Mouse (Mus musculus): Measurements from ENCODE around the gene Ifit3b. TPM values are rescaled to one million over a fixed set of nuclear protein-coding genes. Genes with fewer than 3 reads are reported as not detected.

The Ifit3b gene
- polyA plus RNA-seq (2021; fragmentation: Nextera tagmentation) = 6.3 and 9.0 TPM in 2 replicates
- long read RNA-seq, experiment 1, transcript Ifit3b-201 (2 exons, 2,000 nt) = major isoform, 24 of 29 reads
- long read RNA-seq, experiment 1, partial matches to known transcripts = 0 of 29 reads
- long read RNA-seq, experiment 1, other reads (novel, unspliced or antisense) = 5 of 29 reads
- long read RNA-seq, experiment 2, transcript Ifit3b-201 (2 exons, 2,000 nt) = major isoform, 7 of 9 reads
- long read RNA-seq, experiment 2, partial matches to known transcripts = 0 of 9 reads
- long read RNA-seq, experiment 2, other reads (novel, unspliced or antisense) = 2 of 9 reads

DNA sequence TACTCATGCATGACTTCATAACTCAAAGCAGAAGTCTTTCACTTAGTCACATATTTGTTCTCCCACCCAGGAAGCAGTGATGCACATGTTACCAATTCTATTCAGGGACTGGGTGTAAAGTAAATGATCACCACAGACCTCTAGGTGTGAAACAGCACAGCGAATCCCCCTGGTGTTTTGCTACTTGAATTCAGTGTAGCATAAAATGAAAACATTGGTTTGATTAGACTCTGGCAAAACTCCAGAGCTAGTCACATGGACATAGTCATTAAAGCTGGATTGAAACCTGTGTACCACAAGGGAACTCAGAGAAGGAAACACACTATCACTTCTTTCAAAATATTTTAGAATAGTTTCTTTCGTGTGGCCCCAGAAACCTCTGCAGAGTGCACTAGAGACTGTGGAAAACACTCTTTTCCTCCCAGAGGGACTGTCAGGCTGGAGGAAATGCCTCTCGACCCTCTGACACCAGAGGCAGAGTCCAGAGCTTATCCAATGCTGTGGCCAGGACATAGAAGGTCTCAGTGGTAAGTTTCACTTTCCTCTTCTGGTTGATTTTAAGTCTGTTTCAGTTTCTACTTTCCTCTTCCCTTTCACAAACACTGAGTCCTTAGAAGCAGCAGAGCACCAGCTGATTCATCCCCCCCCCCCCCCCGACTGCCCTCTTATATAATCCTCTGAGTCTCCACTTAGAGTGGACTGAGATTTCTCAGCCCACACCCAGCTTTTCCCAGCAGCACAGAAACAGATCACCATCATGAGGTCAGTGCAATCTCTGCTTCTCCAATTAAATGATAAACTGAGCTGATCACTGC is at the start of gene Ifit3b:
TSS of gene Ifit3b (plus strand) at position 734 of the 815 bp plus-strand sequence.

DNA sequence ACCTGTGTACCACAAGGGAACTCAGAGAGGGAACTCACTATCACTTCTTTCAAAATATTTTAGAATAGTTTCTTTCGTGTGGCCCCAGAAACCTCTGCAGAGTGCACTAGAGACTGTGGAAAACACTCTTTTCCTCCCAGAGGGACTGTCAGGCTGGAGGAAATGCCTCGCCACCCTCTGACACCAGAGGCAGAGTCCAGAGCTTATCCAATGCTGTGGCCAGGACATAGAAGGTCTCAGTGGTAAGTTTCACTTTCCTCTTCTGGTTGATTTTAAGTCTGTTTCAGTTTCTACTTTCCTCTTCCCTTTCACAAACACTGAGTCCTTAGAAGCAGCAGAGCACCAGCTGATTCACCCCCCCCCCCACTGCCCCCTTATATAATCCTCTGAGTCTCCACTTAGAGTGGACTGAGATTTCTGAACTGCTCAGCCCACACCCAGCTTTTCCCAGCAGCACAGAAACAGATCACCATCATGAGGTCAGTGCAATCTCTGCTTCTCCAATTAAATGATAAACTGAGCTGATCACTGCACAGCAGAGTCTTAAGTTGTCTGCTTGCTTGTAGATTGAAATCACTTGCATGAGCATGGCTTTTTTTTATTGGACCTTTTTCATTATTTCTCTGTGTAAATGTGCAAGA is 24.5 kb upstream of the Ifit3b start, which contains the start of gene Ifit3:
TSS of gene Ifit3 (plus strand) at position 406 of the 641 bp plus-strand sequence.

DNA sequence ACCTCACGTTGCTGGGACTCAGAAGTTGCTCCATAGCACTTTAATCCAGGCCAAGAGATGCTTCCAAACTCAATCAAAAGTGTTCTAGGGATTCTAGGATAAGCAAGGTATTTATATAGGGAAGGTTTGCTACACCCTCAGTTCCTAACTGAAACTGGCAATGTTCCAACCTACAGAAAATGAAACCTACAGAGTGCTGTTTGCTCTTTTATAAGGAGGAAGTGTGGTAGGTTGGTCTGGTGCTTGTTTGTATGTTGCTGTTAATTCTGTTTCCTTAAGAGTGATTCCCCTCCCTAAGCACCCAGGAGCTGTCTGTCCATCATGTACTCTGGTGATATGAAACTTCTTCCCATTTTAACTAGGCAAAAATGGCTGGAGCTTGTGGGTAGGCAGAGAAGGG is 5.9 kb upstream of the Ifit3b start, which contains the start of gene Ifit1bl1:
TSS of gene Ifit1bl1 (minus strand) at position 69 of the 400 bp plus-strand sequence.

DNA sequence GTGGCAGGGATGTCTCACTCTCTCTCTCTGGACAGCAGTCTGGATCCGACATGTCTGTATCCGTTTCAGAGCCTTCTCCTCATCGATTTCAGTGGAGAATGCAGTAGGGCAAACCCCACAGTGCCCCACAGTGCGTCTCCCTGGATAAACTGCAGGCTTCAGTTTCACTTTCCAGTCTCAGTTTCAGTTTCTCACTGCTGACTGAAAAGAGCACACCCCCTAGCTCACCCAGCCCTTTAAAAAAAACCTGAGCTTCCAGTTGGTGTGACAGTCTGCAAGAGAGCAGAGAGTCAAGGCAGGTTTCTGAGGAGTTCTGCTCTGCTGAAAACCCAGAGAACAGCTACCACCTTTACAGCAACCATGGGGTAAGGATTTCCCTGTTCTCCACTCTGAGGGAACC is 32.9 kb downstream of the Ifit3b start, which contains the start of the genes Ifit1bl2 and Ifit1:
TSS of gene Ifit1bl2 (minus strand) at position 121 of the 400 bp plus-strand sequence.
TSS of gene Ifit1 (plus strand) at position 249 of the 400 bp plus-strand sequence.

Other genes with a start within 250 kb of the Ifit3b start
- 0.75 and 0.87 TPM in 2 replicates for gene Ch25h, start 132.8 kb upstream of the Ifit3b start, polyA plus RNA-seq (2021; fragmentation: Nextera tagmentation)
- gene Lipa, start 80.5 kb upstream of the Ifit3b start, polyA plus RNA-seq (2021; fragmentation: Nextera tagmentation) = 11.2 TPM in 2 replicates
- 3.3 and 4.4 TPM in 2 replicates for gene Ifit2, start 57.3 kb upstream of the Ifit3b start, polyA plus RNA-seq (2021; fragmentation: Nextera tagmentation)
- 15.9 and 26.3 TPM in 2 replicates for gene Ifit3, start 24.4 kb upstream of the Ifit3b start, polyA plus RNA-seq (2021; fragmentation: Nextera tagmentation)
- gene Ifit1bl1, start 6.0 kb upstream of the Ifit3b start, polyA plus RNA-seq (2021; fragmentation: Nextera tagmentation) = 3.1 and 4.2 TPM in 2 replicates
- 0.68 and 0.70 TPM in 2 replicates for gene Ifit1bl2, start 32.8 kb downstream of the Ifit3b start, polyA plus RNA-seq (2021; fragmentation: Nextera tagmentation)
- 2.2 and 3.4 TPM in 2 replicates for gene Ifit1, start 32.9 kb downstream of the Ifit3b start, polyA plus RNA-seq (2021; fragmentation: Nextera tagmentation)
- 0.53 and 0.66 TPM in 2 replicates for gene Slc16a12, start 139.3 kb downstream of the Ifit3b start, polyA plus RNA-seq (2021; fragmentation: Nextera tagmentation)

Measured in left cerebral cortex, adult 6 months (tissue).